Mouse (Mus musculus): ENCODE results near the gene Grb10.

Gene Grb10

DNA sequence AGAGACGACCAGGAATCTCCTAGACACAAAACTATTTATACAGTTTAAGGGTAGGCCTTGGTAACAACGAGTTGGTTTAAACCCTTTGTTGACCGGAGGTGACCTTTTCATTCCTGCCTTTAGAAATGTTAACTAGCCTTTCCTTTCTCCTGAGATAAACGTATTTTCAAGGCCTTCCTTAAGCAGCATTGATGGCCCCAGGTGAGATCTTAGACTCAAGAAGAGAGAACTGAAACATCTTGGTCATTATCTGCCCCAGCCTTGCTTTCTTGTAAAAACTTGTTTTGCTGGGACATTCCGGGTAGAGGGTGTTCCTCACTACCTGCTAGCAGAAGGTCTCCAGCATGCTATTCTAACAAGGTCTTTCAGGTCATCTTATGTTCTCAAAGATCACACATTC lies 133.5 kb downstream of the Grb10 start:
- no peak for DNase-seq (ENCODE audit: low spot score in 2 of 2)

DNA sequence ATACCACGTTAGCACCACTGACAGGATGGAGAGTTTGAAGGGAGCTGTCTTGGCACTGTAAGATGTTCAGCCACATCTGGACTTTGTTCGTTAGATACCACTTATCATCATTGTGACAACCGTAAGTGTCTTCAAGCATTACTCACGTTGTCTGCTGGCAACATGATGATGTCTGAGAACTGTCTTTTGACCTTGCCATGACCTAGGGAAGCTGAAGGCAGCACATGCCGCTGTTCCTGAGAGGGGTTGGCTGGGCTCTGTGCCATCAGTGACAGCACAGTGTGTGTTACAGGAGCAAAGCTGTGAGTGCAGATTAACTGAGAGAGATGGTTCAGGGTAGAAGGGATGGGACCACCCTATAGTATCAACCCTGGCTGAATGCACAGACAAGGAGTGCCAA lies 137.0 kb downstream of the Grb10 start:
- no peak for DNase-seq (ENCODE audit: low spot score in 2 of 2)

DNA sequence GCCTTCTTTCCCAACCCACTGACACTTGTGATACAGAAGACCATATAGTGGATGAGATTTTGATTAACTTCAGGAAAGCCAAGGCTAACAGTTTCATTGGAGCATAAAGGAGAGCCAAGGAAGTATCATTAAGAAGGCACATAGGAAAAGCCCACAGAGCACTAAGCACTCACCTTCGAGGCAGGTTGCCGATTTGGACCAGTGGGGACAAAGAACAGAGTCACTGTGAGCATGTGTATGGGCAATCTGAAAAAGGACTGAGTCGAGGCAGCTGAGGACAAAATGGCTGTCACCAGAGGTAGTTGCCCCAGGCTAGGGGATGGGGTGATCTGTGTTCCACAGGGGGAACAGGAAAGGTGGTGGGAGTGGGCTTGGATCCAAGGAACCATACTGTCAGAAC lies 140.0 kb downstream of the Grb10 start:
- no peak for DNase-seq (ENCODE audit: low spot score in 2 of 2)

DNA sequence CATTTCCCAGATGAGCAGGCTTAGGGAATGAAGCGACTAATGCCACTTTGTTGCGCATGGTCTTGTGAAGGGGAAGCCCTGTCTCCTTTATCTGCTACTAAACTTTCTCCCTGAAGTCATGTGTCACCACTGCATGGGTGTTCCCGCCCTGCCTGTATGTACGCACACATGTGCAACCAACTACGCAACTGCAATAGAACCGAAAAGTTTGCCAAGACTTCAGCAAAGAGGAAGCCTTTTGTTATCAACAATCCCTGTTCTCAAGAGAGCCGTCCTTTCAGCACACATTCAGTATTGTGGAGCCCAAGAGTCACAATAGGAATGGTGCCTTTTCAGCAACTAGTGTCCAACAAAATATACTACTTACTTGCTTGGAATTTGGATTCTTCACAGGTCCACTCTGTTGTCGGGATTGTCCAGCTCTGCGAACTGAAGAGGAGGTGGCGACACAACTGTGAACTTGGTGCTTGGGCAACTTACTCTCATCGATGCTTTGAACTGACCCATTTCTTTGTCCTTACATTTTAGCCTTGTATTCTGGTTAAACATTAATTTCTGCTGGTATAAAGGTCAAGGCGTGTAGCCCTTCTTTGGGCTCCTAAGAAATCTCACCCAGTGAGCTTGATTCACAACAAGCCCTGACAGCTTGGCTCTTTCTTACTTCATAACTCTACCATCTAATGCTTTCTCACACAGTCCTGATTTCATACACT lies 140.7 kb downstream of the Grb10 start, which contains the start of gene Ddc:
Gene Ddc (minus strand): TSS at position 500 of the 713 bp plus-strand sequence.
- DNase-seq (ENCODE audit: low spot score in 2 of 2), result no peak

DNA sequence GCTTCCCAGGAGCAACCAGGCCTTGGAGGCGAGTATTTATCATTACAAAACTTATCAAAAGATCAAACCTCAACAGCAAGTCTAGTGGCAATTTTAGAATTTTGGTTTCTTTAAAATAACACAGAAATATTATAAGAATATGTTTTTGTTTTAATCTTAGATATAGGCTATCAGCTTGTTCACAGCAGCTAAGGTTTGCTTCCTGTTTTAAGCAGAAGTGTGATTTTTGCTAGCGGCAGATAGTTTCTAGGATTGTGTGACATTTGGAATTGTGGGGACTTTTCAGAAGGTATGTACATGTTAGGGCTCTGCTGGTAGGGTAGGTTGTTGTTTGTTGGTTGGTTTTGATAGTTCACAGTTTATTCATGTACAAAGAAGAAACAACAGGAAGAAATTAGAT lies 143.0 kb downstream of the Grb10 start:
- no peak for DNase-seq (ENCODE audit: low spot score in 2 of 2)

DNA sequence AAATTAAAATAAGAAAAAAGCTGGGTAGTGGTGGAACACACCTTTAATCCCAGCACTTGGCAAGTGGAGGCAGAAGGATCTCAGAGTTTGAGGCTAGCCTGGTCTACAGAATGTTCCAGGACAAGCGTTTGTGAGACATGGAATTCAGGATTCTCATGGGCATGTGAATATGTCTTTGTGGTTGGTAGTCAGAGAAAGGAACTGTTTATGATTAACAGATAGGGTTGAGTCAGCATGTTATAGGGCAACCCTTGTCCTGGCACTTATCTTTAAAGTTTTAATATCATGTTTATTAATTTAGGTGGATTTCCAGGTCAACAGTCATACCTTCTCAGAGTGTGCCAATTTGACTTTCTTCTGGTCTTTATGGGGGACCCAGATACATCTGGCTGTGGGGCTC lies 144.7 kb downstream of the Grb10 start:
- no peak for DNase-seq (ENCODE audit: low spot score in 2 of 2)

DNA sequence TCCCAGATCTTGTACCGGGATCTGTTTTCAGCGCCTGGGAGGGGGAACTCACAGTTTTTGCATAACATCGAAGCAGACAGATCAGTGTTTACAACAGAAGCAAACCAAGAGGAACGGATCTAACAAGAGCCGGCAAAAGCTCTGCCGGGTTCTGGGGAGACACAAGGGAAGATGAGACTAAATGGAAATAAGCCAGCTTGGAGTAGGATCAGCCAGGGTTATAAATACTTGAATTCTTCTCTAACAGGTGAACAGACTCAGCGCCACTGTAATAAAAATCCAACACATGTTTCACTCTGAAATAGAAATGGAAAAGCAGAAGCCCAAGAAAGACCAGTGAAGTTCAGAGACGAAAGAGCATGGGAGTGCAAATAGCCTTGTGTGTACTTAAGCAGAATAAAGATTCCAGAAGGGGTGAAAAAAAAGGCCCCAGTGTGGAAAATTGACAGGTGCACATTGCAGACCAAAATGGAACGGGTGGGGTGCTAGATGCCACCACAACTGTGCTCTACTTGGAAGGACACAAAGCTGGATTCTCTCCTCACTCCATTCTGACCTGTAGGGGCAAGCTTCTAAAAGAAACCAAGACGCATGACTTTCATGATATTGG lies 145.4 kb downstream of the Grb10 start:
- DNase-seq (ENCODE audit: low spot score in 2 of 2), result no peak

DNA sequence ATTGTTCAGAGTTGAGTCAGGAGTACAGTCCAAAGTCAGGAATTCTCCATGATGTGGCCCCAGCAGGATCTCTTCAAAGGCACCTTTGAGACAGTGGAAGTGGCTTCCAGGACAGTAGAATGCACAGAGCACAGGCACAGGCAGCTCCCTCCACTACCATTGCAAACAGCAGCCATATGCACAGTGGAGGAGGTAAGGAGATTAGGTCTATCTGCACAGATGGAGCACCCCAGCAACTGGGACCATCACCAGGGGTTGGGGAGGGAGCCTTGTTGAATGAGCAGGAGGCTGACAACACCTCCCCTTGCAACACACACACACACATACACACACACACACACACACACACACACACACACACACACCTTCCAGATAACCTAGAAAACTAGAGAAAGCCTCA lies 146.7 kb downstream of the Grb10 start:
- no peak for DNase-seq (ENCODE audit: low spot score in 2 of 2)

DNA sequence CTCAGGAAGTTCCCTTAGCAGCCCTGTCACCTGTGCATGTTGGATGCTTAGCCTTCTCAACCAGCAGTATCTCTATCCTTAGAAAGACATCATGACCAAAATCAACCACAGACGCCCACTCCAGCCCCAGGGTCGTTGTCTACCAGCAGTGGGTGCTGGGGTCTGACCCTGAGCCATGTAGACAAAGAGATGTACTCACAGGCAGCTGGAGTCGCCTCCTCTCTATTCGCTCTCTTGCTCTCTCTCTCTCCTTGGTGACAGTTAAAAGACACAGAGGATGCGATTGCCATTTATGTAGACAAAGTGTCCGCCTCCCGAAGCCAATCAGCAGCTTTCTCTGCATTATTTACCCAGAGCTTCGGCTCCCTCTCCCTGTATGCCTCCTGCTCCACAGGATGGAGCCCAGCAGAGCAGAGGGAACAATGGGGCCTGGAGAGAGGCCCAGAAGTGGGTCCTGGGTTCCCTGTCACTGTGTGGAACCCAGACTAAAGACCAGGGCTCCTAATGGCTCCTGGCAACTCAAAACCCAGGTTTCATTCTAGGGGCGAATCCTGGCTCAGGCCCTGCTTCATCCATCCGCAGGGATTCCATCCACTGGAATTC lies 148.2 kb downstream of the Grb10 start:
- DNase-seq (ENCODE audit: low spot score in 2 of 2), result no peak

DNA sequence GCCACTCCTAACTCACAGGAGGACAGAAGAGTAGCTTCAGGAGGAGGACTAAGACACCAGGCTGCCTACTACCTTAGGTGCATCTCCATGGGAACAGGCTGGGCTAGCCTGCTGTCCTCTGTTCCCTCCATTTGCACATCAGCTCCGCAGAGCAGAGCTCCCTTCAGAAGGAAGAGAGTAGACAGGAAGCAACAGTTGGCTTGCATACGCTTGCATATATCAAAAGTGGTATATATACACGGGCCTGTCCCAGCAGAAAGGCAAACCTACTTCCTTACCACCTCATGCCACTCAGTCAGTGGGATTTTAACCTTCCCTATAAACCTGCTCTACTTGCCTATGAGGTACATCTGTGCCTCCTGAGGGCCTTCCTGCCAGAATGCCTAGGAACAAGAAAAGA lies 149.8 kb downstream of the Grb10 start:
- no peak for DNase-seq (ENCODE audit: low spot score in 2 of 2)

DNA sequence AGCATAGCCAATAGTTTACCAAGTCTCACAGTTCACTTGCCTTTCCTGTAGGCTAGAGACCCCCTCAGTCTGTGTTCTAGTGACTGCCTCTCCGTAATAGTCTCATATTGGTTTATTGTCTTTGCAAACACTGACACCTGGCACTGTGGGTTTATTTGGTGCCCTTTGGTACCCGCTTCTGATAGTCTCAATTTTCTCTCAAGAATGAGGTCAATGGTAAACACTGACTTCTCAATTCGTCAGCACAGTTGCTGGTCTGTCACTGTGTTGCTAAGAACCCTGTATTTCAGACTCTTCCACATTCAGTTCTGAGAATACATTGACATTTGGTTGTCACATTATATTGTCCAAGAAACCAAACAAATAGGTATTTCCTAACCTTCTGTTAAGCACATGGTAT lies 150.4 kb downstream of the Grb10 start:
- DNase-seq (ENCODE audit: low spot score in 2 of 2), result no peak

DNA sequence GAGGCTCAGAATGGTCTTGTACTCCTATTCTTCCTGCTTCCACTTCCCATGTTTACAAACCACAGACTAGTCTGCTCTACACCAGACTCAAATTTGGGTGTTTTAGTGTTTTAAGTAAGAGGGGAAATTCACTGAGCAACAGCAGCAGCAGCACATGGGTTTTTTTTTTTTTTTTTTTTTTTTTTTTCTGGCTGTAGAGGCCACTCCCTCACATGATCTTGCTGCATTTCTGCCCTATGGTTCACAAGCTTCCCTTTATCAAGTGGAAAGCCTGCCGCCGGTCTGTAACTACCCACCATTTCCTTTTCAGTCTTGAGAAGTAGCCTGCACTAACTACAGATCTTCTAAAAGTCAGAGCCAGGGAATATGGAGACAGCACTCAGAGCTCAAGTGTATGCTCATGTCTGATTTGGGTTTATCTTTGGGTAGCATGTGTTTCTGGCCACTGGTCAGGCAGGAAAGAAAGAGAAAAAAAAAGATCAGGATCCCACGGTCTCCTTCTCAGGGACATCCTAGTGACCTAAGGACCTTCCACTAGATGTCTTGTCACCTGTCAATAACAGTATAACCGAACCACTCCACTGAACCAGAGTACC lies 152.0 kb downstream of the Grb10 start:
- no peak for DNase-seq (ENCODE audit: low spot score in 2 of 2)

DNA sequence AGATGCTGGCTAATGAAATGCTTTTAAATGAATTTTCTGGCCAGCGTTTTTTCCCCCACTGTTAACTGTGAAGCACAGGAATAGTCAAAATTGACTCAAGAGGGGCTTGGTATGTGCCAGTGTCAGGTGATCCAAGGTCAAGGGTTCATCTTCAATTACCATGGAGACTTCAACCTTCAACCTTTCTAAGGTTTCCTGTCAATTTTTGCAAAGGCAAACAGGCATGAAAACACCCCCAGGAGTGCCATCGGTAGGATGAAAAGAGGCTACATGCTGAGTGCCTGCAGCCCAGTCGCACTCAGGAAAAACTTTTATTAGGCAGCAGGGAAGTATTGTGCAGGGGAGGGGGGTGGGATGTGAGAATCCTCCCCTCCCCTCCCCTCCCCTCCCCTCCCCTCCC lies 152.6 kb downstream of the Grb10 start:
- DNase-seq (ENCODE audit: low spot score in 2 of 2), result no peak

DNA sequence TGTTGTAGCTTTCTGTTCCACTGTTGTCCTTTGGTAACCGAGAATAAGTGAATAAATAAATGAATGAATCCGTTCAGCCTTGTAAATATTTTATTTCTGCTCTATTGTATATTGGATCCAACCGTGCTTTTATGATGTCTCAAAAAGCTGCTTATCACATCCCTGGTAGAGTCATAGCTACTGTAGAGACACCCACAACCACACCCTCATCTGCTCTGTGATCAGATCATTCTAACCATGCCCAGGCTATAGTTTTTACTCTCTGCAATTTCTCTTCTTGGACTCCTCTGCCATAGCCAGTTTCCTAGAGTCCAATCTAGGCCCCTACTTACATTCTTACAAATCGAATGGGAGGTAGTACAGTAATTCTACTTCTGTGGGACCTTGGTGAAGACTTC lies 153.2 kb downstream of the Grb10 start:
- no peak for DNase-seq (ENCODE audit: low spot score in 2 of 2)

DNA sequence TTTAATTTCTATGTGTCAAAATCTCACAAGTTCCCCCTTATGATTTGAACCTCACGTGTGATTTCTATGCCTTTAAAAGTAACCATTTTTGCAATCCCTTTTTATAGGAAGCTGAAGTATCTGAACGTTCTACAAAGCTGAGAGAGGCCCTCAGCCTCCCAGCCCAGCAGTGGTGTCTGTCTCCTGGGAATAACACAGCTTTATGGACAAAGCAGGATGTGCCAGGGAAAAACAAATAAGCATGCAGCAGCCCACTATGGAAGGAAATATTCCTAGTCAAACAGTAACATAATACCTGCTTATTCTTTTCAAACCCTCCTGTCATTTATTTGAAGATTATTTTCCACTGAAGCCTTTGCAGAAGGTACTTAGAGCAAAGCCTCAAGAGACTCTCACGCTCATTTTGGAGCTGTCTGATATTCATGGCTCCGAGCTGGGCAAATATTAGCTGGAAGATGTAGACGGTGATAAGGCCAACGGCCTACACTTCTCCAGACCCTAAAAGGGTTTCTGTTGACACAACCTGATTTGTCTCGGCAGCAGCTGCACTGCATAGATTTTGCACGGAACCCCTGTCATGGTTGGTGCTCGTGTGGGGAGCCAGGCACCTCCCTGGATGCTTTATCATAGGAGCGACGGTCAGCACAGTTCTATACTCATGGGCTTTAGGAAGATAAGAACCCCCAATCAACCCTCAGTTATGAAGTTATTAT lies 153.8 kb downstream of the Grb10 start:
- no peak for DNase-seq (ENCODE audit: low spot score in 2 of 2)

DNA sequence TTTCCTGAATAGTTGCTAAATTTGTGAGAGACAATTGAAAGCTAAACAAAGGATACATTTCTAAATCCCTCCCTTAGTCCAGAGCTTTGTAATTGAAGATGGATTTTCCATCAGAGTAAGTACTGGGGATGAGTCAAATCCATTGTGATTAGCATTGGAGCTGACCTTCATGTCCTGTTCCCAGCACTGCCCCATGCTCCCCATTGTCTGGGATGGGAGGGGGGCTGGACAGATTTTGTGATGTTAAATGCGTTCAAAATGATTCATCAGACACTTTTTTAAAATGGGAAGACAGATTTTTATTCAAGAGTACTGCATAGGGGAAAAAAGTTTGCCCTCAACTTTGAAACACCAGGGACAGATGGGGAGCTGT lies 156.7 kb downstream of the Grb10 start:
- no peak for DNase-seq (ENCODE audit: low spot score in 2 of 2)

DNA sequence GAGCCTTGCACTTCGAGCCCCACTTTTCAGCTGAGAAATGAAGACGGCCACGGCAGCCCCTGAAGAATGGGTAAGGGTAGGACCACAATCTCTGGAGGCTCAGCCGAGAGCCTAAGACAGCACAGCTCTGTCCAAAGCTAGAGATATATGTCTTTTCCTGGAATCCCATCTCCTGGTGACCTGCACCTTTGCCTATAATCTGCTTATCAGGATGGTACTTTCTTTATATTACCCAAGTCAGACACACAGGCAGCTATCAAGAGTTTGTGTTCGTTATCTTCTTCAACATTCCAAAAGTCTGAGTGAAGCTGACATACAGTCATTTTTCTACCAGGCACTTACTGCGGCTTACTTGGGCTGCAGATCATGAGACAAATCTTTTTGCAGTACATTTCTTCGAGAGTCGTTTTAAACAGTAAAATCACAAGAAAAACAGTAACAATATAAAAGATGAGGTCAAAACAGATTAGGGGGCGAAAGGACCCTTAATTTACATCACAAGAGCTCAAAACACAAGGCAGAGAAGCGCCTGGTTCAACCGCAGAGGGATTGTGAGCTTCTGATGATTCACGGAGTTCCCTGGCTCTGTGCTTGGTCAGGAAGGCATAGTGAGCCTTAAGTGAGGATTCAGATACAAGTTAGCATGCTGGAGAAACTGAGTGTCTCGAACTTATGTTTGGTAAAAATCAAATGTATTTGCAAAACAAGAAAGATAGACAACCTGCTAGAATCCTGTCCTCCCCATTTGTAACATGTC lies 157.3 kb downstream of the Grb10 start:
- no peak for DNase-seq (ENCODE audit: low spot score in 2 of 2)
